Mouse (Mus musculus) kidney, postnatal 25 days (tissue): ENCODE data around the gene AW549877.
A peak's percentile ranks its signal among the peaks of the same experiment; 100 is the strongest.

Experiments used
- DNase-seq, 2 experiments: peaks; one replicate each; pipeline ENCODE4 v3.0.0; 2021; ENCODE audit warnings: mixed read lengths in 2 of 2

AW549877 gene

DNA sequence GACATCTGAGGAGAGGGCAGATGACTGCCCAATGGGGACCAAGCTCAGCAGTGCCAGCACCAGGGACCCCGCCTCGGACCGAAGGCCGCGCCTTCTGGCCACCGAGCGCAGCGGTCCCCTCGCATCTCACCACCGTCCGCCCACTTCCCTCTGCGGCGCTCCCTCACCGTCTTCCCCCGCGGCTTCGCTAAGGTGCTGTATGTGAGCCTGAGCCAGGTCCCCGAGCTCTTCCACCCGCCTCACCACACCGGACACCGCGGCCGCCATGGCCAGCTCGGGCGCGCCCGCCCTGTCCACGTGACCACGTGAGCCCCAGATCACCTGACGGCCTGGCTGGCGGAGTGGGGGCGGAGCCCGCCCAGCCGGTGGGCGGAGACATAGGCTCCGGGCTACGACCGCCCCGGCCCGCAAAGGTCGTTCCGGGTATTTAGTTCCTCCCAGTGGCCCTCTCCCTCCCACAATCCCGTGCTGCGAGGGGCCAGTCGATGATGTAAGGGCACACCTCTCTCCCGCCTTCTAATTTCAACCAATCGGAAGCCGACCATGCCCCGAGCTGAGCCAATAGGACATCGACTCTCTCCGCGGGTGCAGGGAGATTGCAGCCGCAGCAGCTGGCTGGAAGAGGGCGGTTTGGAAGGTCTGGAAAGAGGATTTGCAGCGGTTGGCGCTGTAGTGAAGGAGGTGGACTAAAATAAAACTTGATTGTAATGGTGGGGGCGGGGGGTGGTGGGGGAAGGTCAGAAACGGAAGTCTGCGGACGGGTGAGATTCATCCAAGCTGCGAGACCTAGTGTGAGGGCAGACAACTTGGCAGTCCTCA, at the start of gene AW549877:
TSS of gene AW549877 (minus strand) at position 297 of the 819 bp plus-strand sequence.
- peak; percentile 98 to 99 for DNase-seq

DNA sequence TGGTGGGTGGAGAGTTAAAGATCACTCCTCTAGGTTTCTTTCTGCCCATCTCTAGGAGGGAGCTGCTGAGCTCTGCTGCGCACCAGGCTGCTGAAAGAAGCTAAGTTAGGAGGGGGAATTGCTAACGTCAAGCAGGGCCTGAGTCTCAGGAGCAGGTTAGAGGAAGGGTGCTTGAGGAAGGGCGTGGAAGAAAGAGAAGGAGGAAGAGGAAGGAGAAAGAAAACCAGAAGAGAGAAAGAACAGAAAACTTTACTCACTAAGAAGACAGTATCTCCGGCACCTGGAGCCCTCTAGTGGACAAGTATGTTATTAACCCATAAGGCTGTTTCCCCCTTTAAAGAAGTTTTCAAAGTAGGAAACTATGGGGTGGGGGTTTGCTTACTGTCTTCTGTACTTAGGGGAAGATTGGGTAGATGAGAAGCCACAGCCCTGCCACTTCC, 47.5 kb upstream of the AW549877 start:
- peak in 1 of 2 experiments; percentile 20 for DNase-seq

DNA sequence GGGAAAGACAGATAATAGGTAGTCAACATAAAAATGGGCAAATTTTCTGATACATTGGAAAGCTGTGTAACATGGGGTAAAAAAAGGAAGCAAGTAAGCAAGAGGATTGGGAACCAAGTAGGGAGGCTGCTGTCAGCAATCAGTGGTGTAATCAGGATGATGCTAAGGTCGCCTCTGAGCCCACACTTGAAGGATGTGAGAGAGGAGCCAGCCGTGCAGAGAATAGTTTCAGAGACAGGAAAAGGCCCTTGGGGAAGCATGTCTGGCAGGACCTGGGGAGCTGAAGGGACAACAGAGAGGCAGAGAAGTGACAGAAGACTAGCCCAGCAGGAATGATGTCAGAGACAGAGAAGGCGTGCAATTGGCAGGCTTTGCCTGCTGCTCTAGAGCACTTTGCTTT, 46.9 kb upstream of the AW549877 start:
- no peak for DNase-seq

DNA sequence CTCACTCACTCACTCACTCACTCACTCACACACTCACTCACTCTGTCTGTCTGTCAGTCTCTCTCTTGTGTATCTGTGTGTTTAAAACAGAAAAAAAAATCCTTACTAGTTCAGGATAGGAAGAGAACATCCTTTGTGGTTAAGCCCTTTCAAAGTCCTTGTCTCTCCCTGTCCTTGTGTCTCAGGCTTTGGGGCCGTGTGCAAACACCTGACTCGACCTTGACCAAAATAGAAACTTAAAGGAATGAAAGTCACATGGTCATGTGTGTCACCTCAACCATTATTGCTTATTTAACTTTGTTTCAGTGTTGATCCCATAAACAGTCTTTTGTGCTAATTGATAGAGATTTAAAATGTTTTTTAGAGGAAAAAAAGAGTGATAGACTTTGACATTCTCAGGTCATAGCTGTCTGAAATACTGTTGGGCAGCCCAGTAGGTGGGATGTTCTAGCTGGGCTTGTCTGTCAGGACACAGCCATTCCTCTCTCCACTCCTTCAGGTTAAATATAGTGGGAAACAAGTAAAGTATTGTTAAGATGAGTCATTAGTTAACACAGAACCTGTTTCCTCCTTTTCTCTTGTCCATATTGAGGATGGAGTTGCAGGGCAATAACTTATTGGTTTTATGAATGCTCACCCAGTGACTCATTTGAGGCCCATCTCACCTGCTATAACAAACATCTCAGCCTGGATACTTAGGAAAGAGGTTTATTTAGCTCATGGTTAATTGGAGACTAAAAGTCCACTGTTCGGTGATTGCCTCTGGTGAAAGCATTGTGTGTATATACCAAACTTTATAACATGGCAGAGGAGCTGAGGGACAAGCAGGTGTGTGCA, 37.8 kb upstream of the AW549877 start:
- DNase-seq, result peak; percentile 29 to 69

DNA sequence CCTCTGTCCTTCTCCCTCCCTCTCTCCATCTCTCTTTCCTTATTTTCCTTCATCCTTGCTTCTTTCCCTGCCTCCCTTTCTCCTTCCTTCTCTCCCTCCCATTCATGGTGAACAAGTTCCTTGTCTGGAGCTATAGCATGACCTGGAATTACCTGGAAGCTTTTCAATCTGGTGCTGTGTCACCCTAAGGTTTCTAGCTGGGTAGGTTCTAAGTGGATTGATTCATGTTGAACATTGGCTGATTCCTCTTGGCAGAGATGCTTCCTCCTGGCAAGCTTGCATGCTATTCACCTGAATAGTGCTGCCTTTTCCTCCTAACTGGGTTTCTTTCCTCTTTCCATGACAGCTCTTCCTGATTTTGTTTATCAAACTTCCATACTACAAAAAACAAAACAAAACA, 33.4 kb upstream of the AW549877 start:
- DNase-seq, result no peak

DNA sequence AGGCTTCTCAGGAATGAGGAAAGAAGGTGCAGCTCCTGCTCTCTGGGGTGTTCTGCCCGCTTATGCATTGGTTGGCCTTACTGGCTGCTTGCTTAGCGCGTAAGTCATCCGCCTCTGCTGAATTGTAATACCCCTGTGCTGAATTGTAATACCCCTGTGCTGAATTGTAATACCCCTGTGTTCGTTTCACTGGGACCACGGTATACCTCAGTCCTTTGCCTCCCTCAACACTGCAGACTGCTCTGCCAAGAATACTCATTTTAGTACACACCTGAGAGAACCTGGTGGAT, 32.8 kb upstream of the AW549877 start:
- DNase-seq, result peak in 1 of 2 experiments; percentile 21

DNA sequence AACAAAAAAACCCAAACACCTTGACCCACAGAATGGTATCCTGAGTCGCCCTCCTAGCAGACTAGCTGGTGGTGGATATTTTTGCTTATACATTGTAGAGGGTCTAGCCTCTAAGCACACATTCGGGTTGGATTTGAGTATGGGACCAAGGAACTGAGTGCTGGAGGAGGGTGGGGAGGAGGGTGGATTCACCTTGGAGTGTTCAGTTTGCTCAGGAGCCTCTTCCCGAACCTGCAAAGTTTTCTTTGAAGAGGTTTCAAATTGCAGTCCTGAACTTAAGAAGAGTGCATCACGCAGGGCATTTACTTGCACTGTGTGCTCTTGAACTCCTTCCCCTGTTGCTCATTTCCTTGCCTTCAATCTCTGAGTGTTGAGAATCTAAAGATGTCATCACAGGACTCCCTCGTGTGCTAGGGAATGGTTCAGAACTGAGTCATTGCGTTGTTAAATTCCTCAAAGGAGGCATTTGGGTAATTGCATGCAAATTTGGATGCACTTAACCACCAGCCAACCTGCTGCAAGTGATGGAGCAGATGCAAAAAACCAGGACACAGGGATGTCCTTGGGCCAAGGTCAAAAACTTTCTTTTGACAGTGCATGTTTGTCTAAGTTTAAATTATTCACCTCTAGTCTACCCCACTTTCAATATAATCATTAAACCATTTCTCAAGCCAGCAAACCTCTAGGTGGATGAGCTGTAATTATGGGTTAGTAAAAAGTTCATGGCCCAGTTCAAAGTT, 32.3 kb upstream of the AW549877 start:
- DNase-seq, result peak in 1 of 2 experiments; percentile 41

DNA sequence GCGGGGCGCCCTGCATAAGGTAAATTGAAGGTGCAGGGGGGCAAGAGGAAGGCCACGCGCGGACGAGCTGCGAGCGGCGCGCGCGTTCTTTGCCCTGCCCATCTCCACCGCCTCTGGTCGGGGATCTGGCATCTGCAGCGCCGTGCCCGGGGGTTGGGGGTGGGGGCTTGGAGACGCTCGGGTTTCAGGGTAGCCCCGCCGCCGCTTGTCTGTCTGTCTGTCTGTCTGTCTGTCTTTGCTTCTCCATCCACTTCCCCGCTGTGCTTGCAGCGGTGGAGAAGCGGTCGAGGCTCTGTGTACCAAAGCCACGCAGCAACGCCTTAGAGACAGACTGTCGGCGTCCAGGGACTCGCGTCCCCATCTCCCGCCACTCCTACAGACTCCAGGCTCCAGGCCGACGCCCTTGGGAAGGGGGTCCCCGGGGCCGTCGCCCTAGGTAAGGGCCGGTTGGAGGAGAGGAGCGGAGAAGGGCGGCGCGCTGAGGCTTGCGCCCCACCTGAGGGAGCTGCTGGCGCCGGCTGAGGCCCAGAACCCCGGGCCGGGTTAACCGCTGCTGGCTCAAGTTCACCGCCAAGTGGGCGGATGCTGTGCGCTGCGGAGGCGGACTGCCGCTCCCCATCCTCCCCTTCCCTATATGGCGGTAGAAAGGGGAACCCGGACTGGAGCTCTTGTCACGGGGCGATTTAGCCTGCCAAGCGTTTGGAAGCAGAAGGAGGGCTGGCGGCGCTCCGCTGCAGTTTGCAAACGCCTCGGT, 31.5 kb upstream of the AW549877 start:
- peak; percentile 84 to 93 for DNase-seq

DNA sequence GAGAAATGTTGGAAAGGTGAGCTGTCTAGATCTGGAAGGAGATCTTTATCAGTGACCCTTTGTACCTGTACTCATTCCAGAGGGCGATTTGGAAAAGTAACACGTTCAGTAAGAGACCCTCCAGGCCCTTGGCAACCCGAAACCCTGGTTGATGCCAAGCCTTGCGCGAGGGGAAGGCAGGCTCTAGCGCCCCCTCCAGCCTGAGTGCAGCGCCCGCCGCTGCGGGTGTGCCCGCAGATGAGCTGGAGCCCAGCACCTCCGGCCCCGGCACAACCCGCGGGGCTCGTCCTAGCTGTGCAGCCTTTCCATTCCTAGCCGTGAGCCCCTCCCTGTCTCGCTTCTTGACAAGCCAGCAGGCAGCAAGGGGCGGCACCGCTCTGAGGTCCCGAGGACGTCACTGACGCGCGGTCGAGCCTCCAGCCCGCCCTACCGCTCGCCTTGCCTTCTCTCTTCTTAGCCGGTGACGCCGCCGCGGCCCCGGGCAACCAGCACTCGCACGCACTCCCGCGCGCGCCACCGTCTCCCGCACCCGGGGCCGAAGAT, 30.8 kb upstream of the AW549877 start, which contains the start of gene Oxct1:
TSS of gene Oxct1 (plus strand) at position 153 of the 543 bp plus-strand sequence.
- peak; percentile 91 to 97 for DNase-seq

DNA sequence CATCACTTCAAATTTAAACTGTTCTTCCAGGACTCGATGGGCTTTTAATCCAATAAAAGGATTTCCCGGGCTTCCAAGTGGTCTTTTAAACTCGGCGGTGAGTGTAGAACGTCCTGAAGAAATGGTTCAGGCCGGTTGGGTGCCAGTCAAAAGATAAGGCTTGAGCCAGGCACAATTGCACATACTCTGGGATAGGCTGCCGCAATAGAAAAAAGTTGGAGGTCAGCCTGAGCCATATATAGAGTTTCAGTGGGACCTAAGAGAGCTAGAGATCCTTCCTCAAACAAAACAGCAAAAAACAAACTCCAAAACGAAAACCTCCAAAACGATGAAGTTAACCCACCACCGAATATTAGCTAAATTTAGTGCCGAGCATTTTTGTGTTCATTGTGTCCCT, 30.0 kb upstream of the AW549877 start:
- DNase-seq, result no peak

DNA sequence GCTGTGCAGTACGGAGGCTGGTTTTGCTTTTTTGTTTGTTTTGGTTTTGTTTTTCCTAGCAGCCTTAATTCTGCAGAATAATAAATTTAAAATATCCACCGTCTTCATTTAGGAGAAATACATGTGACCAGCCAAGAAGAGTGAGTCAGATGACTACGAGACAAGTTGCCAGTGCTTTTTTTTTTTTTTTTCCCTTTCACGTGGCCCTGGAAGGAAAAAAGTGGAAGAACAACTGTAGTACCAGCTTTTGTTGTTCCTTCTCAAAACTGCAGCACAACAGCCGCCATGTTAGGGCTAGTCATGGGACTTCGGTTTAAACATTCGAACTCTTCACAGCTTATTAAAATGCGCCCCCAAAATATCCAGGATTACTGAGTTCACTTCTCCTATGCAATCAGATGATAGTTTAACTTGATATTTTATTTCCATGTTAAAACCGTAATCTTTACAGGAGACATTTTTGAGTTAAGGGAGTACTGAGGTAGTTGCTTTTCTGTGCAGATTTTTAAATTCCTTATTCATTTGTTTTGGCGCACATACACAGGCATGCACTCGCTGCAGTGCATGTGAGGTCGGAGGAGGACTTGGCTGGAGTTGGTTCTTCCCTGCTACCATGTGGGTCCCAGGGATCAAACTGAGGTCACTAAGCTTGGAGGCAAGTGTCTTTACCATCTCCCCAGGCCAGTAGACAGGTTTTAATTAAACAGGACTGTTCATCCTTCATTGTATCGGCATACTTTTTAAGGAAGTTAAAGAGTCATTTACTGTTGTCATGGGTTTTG, 29.4 kb upstream of the AW549877 start:
- DNase-seq, result no peak

DNA sequence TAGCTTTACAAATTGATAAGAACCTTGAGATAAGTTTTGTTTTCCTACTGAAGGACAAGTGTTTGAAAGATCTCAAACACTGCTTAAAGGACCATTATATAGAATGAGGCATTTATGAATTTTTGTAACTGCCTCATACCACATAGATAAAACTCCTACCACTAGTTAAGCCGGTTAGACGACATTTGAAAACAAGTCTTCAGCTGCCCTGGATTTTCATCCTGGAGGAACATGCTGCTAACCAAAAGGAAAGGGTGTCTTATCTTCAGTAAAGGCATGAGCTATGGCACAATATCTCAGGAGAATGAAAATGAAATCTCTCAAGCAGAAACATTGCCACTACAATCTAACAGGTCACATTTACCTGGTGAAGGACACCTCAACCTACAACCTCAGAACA, 28.2 kb upstream of the AW549877 start:
- DNase-seq, result no peak

DNA sequence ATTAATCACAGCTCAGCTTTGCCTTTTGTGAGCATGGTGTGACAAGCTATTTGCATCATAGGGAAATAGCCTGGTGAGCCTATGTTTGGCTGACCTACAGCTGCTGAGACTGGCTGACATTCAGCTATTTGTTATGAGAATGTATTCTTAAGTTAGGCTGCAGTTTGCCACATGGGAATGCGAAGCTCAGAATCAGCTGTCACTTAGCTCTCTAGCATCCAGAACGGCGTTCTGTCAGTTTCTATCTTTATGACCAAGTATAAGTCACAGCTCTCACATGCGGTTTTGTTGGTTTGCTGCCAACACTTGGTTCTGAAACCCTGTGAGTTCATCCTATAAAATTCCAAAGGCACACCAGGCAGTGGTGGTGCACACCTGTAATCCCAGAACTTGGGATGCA, 25.2 kb upstream of the AW549877 start:
- no peak for DNase-seq

DNA sequence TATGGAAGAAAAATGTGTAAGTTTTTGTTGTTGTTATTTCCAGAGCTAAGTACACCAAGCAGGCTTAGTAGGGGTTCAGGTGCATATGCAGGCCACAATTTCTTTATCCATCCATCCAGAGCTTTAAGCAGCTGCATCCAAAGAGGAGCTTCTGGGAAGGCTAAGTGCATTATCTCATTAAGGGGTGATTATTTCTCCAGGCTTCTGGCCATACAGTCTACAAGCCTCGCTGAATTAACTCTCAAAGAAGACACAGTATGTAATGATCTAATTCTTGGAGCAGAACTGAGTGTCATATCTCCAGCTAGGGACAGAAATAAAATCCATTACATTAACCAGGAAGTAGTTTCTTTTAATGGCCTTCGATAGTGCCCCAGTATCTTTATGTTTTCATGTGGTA, 18.3 kb upstream of the AW549877 start:
- DNase-seq, result no peak

DNA sequence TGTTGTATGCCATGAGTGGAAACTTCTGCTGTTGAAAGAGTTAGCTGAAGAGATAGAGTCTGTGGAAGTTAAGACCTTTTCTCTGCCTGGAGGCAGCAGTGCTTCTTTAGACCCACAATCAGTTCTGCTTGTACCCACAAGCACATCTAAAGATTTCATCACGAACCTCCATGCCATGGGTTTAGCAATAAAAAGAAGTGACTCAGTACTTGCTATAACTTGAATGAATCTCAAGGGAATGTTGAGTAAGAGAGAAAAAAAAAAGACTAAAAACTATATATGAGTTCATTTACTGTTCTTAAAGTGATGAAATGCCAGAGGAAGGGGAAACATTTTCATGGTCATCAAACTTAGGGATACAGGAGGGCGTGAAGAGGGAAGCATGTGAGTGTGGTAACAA, 5.0 kb upstream of the AW549877 start:
- no peak for DNase-seq

DNA sequence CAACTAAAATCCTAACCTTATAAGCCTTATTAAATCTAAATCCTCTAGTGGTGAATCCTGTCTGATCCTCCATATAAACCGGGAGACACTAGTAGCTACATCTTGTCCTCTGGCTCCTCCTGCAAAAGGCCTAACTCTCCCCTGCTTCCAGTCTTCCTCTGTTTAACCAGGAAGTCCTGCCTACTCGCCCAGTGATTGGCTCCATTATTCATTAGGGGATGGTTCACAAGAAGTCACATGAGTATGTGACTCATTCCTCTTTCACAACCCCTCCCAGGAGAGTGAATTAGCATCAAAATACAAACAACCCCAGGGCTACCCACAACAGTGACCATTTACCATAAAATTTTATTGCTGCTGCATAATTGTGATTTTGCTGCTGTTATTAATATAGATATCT, 3.6 kb upstream of the AW549877 start:
- no peak for DNase-seq

DNA sequence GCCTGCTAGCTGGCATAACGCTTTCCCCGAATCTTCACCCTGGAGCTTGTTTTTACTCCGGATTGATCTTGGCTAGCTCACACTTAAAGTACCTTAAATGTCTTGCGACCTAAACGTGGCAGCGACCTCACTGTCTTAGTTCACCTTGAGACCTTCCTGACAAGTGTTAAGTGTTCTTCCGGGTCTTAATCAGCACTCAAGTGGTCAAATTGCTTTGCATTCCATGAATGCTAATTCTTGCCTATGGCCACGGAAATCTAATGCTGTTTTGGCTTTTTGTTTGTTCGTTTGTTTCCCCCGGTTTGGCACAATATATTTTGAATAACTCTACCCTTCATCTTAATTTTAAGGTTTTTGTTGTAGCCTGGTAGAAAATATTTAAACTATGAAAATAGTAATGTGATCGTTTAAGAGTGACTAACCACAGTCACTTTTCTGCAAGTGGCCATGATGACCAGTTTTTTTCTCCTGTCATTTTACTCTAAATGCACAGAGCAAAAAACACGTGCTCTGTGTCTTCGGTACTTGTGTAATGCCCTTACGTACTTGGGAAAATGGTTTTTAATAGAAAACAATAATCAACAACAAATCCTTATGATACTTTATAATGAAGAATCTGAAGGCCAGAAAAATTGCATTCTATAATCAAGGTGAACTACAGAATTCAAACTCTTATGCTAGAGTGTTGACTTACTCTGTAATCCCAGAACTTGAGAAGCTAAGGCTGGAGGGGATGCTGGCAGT, 895 bp upstream of the AW549877 start:
- DNase-seq, result no peak

DNA sequence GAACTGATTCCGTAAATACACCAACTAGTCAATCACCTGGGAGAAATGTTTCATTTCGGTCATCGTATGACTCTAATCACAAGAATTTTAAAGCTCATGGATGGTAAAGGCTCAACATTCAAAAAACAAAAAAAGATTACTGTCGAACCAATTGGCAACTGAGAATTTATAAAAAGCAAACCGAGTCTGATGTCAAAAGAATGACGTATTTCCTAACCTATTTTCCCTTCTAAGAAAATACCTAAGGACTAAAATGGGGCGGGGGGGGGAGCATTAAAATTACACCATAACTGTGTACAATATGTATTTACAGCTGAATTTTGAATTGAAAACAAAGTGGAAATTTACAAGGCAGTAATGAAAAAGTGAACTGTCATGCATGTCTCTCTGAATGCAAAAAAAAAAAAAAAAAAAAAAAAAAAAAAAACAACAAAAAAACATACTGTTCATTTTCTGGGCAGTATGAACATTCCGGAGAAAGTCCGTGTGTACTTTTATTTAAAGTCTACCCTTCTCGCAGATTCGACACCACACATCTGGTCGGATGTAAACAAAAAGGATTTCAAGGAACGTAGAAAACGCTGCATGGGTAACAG, 594 bp downstream of the AW549877 start:
- DNase-seq, result no peak

DNA sequence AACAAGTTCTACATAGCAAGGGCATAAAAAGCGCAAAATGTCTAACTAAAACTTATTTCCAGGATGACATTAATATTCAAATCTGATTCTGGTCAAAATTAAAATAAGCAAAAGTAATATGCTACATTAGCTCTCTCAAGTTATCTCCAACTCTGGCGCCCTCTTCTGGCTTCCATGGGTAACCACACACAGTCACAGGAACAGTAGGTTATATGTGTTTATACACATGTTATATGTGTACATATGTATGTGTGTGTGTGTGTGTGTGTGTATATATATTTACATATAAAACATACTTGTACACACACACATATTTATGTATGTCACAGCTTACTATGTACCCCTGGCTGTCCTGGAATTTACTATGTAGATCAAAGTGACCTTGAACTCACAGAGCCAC, 7.6 kb downstream of the AW549877 start:
- DNase-seq, result peak; percentile 40 to 52

DNA sequence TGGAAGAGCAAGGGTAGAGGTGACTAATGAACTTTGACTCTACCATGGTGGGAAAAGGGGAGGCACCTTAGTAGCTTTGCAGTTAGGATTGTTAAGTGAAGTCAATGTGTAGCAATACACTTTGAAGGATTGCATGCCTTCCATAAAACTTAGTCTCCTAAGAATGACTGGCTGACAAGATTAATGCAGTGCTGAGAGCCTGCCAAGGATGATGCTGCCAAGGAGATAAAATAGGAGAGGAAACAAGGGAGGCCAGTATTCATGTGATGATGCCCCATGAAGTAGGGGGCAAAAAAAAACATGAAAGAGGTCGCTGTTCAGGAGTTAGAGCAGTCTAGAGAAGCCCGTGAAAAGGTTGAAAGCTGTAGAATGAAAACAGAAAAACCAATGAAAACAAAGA, 10.7 kb downstream of the AW549877 start:
- no peak for DNase-seq
